Mouse (Mus musculus) cortical plate, adult 2 months (tissue): ENCODE measurements at regions not wholly inside any gene's neighbourhood (a gene's known extent, or its start where the extent isn't known, plus 50 kb on each side); places are given as distances from the start of the nearest gene placed in this dataset.

Experiments used
- H3K27ac ChIP-seq: fragments of 200-500 bp; 2 replicates; pipeline ENCODE4 v1.5.1; 2012; ENCODE audit warnings: low read length, control low read depth, inconsistent platforms; ENCODE audit not compliant: insufficient read depth
- H3K4me1 ChIP-seq: fragments of 200-500 bp; 2 replicates; pipeline ENCODE4 v1.6.1; 2011; ENCODE audit warnings: low read length; ENCODE audit not compliant: control insufficient read depth, insufficient read depth
- H3K4me3 ChIP-seq: fragments of 200-500 bp; 2 replicates; pipeline ENCODE4 v1.5.1; 2011; ENCODE audit warnings: mild to moderate bottlenecking, low read length, control low read depth; ENCODE audit not compliant: insufficient read depth
- CTCF ChIP-seq: fragments of 200-500 bp; IDR thresholded peaks from 2 replicates; pipeline ENCODE4 v1.5.1; 2011; ENCODE audit warnings: mild to moderate bottlenecking, control low read depth, low read length; ENCODE audit not compliant: insufficient read depth; ENCODE audit errors: extremely low read depth
- POLR2A ChIP-seq: fragments of 200-500 bp; IDR thresholded peaks from 2 replicates; pipeline ENCODE4 v1.6.1; 2011; ENCODE audit warnings: mild to moderate bottlenecking, low read length, control low read depth; ENCODE audit not compliant: insufficient read depth; ENCODE audit errors: extremely low read depth

DNA sequence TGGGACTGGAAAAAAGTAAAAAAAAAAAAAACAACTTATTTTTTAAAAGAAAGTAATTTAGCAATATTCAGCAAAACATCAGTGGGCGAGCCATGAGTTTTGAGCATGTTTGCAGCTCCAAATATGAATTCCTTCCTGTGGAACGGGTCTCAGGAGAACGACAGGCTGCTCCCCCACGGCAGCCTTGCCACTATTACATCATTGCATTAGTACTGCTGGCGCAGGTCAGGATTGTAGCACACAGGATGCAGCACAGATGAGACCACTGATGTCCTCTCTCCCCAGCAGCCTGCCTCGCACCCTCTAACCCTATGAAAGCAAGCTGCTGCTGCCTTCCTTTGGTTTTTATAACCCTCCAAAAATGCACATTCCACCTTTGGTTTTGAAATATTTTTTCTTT is 121.7 kb downstream of the Chic2 start:
- TF ChIP-seq POLR2A (no peak), CTCF (no peak)
- Histone ChIP-seq H3K4me3 (no peak overlapping the region), H3K27ac (no peak overlapping the region), H3K4me1 (no peaks in the 10 kb centered on the region)

DNA sequence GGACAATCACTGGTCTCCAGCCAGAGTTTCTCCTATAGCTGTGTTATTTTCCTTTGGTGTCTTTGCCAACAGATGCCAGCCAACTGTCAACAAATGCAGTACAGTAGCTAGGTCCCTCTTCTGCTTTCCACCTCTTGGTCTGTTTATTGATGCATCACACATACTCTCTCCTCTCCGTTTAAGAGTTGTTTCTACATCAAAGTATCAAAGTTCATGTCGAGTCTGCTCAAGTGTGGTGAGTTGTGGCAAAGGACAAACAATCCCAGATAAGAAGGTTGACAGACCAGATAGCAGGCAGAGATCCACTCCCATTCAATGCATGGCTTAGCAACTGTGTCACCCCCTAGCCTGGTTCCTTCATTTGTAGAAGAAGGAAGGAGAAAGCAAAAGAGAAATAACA is 123.6 kb downstream of the Chic2 start:
- Histone ChIP-seq H3K4me3 (no peak overlapping the region), H3K27ac (no peak overlapping the region), H3K4me1 (no peaks in the 10 kb centered on the region)
- no peak for TF ChIP-seq POLR2A
- no peak for TF ChIP-seq CTCF

DNA sequence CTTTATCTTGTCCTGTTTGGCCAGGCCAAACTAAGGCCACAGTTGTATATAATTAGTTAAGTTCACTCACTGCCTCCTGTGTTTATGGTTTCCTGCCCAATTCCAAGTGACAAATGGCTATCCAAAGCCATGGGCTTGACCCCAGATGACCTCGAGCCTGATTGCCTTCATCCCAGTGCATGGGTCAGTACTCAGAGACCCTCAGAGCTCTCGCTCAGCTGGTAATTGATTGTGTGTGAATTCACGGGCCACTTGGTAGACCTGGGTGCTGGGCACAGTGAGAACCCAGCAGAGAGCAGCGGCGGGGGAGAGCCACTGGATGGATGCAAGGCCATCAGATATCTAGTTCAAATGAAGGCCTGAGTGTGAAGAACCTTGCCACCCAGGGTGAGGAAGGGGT is 124.1 kb downstream of the Chic2 start:
- TF ChIP-seq POLR2A (no peak), CTCF (no peak)
- Histone ChIP-seq H3K4me1 (no peaks in the 10 kb centered on the region), H3K4me3 (no peak overlapping the region), H3K27ac (no peak overlapping the region)

DNA sequence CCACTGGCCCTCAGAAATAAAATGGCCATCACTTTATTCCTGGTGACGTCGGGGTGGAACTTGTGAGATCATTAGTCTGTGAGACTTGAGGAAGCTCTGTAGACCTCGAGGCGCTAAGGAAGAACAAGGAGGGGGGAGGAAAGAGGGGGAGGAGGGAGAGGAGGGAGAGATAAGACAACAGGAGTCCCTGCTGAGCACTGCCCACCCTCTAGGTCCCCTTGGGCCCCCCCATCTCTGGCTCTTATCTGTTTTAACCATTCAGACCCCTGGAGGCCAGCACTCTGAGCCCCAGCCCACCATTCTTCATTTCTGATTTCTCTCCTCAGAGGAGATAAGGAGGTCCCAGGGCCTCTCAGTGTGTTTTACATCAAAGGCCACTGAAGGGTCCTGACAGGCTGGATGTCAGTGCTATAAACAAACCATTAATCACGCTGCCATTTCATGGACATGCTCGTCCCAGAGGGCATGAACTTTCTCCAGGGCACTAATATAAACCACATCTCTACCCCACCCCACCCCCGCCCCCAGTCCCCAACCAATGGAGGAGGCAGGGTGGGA is 139.0 kb downstream of the Chic2 start:
- no peak overlapping the region for H3K4me3 ChIP-seq
- H3K4me1 ChIP-seq, result no peaks in the 10 kb centered on the region
- H3K27ac ChIP-seq, result no peak overlapping the region
- TF ChIP-seq CTCF (no peak), POLR2A (no peak)

DNA sequence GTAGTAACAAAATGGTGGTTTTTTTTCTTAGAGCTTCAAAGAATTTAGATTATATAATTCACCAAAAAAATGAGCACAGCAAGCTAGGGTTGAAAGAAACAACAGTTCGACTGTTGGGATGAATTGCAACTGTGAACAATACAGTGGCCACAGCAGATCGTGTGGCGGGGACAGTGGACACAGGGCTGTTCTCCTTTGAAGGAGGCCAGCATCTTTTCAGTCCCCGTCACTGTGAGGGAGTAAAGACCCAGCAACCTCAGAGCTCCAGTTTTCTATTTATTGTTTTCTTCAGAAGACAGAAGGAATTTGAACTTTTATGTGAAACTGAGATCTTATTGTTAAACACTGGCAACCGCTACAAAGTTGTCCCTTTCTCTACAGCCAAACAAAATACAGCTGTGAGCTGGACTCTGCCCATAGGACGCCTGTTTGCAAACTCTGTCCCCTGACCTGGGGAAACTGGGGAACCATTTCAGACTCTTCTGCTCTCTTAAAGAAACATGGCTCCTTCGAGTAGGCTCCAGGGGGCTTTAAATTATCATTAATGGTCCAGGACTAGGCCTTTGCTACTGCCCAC is 139.6 kb downstream of the Chic2 start:
- TF ChIP-seq POLR2A (no peak), CTCF (no peak)
- H3K4me1 ChIP-seq, result no peaks in the 10 kb centered on the region
- no peak overlapping the region for H3K27ac ChIP-seq
- H3K4me3 ChIP-seq, result no peak overlapping the region

DNA sequence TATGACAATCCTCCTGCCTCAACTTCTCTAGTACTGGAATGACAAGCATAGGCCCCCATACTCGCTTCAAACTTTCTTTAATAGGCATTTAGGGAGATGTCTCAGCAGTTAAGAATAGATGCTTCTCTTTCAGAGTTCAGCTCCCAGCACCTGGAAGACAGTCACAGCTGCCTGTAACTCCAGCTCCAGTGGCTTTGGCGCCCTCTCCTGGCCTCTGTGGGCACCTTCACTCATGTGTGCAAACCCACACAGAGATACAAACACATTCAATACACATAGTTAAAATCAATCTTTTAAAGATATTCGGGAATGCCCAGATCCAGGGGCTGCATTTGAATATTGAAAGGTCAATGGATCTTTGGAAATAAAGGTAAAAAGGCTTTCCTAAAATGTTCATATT is 140.2 kb downstream of the Chic2 start:
- TF ChIP-seq CTCF (no peak), POLR2A (no peak)

DNA sequence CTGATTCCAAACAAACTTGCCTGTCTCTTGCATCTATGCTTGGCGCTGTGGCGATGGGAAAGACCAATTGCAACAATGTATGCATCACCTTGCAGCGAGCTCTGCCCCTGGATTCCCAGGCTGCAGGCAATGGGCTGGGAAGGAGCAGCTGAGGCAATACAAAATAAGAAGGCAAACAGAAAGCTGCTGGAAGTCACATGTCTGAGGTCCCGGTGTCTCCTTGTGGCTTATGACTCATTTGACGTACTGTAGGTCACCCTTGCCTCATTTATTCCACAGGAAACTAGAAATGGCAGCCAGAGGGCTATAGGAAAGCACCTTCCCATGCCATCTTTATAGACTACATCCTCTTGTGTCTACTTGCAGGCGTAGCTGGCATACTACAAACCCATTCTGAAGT is 140.9 kb downstream of the Chic2 start:
- Histone ChIP-seq H3K27ac (no peak overlapping the region), H3K4me3 (no peak overlapping the region), H3K4me1 (no peaks in the 10 kb centered on the region)
- no peak for TF ChIP-seq POLR2A
- no peak for TF ChIP-seq CTCF

More for the DNA sequence above, 140.2 kb downstream of the Chic2 start:
- Histone ChIP-seq H3K4me1 (no peaks in the 10 kb centered on the region), H3K27ac (no peak overlapping the region), H3K4me3 (no peak overlapping the region)

DNA sequence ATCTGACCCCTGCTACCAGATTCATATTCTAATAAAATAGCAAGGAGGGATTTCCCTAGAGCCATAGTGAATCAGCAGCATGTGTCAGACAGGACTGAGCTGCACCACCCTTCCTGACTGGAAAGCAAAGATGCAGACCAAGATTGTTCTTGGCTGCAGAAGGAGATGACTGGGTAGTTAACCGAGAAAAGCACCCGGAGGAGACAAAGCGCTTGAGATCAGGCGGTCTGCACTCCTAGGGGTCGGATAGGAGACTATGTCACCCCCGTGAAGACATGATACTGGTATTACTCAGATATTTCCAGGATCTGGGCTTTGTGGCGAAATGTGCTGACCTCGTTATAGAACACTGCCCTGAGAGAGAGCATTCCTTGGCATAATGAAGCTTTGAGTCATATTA is 147.4 kb downstream of the Chic2 start:
- no peak overlapping the region for H3K27ac ChIP-seq
- no peaks in the 10 kb centered on the region for H3K4me1 ChIP-seq
- no peak for TF ChIP-seq CTCF
- TF ChIP-seq POLR2A, result no peak
- H3K4me3 ChIP-seq, result no peak overlapping the region

DNA sequence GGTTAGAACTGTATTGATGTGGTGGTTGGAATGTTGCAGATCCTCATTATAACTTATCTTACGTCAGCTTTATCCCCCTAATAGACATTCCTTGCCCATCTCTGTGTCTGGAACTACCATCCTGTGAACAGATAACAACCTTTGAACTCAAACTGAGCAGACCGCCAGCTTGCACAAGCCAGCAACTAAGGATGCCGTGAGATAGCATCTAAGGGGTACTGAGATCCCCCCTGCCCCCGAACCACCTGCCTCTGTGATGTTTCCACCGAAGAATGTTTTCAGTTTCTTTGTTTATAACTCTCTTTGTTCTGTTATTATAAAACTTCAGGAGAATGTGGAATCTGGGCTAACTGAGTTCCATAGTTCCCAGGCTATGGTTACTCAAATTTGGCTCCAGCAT is 151.3 kb downstream of the Chic2 start:
- Histone ChIP-seq H3K4me3 (no peak overlapping the region), H3K27ac (no peak overlapping the region), H3K4me1 (no peaks in the 10 kb centered on the region)
- TF ChIP-seq POLR2A, result no peak
- TF ChIP-seq CTCF, result no peak

DNA sequence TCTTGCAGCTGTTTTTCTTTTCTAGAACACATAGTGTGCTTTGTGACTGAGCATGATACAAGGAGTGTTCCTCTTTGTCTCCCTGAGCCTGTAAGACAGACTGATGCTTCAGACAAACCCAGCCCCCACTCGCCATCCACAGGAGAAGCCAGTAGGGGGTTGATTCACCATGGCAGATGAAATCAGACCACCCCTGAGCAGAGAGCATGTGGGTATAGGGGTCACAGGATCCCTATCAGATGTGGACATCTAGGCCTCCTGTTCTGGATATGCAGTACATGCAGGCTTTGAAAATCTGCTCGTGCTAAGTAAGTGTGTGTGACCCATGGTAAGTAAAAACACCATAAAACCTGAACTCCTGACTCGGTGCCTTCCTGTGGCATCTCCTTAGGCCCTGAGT is 153.0 kb downstream of the Chic2 start:
- Histone ChIP-seq H3K4me1 (no peaks in the 10 kb centered on the region), H3K27ac (no peak overlapping the region), H3K4me3 (no peak overlapping the region)
- TF ChIP-seq CTCF (no peak), POLR2A (no peak)

DNA sequence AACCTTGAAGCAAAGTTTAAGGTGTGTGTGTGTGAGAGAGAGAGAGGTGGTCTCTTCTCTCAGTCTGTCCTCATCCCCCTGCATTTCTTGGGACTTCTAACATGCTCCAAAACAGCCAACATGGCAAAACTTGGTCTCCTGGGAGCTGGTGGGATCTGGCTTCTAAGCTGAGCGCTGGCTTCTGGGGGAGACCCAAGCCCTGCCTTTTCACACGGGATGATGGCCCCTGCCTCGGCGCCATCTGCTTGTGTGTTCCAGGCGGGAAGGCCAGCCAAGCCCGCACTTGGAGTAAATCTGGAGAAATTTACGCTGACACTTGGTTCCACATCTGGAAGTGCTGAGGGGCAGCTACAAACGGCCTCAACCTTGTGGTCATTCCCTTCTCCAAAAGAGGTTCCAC is 155.6 kb downstream of the Chic2 start:
- no peaks in the 10 kb centered on the region for H3K4me1 ChIP-seq
- H3K4me3 ChIP-seq, result no peak overlapping the region
- TF ChIP-seq CTCF, result no peak
- TF ChIP-seq POLR2A, result no peak
- H3K27ac ChIP-seq, result no peak overlapping the region

DNA sequence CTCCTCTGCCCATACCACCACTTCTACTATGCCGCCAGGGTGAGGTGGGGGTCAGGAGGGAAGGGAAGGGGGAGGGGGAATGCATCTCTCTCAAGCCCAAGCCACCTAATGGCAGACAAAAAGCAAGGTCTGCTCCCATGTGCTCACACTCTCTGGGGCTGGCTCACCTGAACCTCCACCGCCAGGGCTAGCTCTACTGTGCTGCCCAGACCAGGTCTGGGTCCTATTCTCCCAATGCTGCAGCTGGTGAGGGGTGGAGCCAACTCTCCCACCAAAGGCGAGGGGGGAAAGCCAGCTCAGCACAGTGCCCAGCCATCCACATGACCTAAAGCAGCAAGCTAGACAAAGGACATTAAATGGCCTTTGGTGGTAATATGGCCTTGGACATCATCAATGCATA is 158.6 kb downstream of the Chic2 start:
- TF ChIP-seq POLR2A (no peak), CTCF (no peak)
- H3K4me3 ChIP-seq, result no peak overlapping the region
- no peak overlapping the region for H3K27ac ChIP-seq
- no peaks in the 10 kb centered on the region for H3K4me1 ChIP-seq
